ENCODE assay signal across 8 mouse cellular contexts in the genomic region with DNA sequence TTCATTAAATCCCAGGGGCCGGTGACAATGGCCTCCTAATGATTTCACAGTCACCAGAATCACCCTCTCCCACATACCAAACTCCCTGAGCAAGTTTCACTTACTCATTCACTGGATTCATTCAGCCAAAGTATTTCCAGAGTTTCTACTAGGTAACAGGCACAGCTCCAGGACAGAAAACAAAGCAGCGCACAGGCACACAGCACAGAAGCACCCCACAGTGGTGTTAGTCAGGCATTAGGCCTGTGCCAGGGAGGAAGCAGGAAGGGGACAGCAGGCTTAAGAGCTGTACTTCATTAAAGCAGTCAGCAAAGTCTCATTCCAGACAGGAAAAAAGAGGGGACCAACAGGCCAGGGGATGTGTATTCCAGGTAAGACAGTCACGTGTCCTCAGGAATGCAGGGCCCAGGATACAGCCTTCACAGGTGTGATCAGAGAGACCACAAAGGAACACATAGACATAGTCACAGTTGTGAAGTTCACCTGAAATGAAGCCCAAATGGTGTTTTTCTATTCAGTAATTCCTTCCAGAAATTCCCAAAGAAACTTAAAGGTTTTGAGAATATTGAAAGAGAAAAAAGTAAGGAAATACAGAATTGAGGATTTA.
DNase-seq lines count a peak whose midpoint lies in the region; ATAC-seq and TF ChIP-seq lines count a peak whose summit lies in the region.

No protein-coding gene starts in this region.

- no peak overlapping the region for H3K4me3 ChIP-seq in embryonic facial prominence, embryonic 12.5 days
- no peak overlapping the region for H3K4me3 ChIP-seq in heart, embryonic 13.5 days
- H3K4me3 ChIP-seq in lung, embryonic 14.5 days (ENCODE audit: low read depth, low read length), result peak overlapping the region; percentile 10; the same call in 1 of the 2 replicates

- peak overlapping the region; percentile 15; the same call in 1 of the 2 replicates for H3K9ac ChIP-seq in embryonic facial prominence, embryonic 12.5 days
- H3K9ac ChIP-seq in heart, embryonic 13.5 days, result peak overlapping the region; percentile 8; the same call in 1 of the 2 replicates
- no peak overlapping the region for H3K9ac ChIP-seq in lung, embryonic 14.5 days

- no peaks in the 10 kb centered on the region for H3K9me3 ChIP-seq in embryonic facial prominence, embryonic 12.5 days
- no peaks in the 10 kb centered on the region for H3K9me3 ChIP-seq in heart, embryonic 13.5 days
- no peaks in the 10 kb centered on the region for H3K9me3 ChIP-seq in lung, embryonic 14.5 days (ENCODE audit: low read depth, low read length)

- DNase-seq in ovary, adult 18-20 months (ENCODE audit: low spot score), result peak; percentile 54
- no peak for DNase-seq in ovary, postnatal 36 days (ENCODE audit: low spot score)
- DNase-seq in kidney, postnatal 14 days, result peak; percentile 86
- peak; percentile 55 for DNase-seq in lung, embryonic 14.5 days
- DNase-seq in urinary bladder, postnatal 36 days (ENCODE audit: low spot score in 2 of 2), result no peak
- no peak for DNase-seq in urinary bladder, adult 18-20 months (ENCODE audit: low spot score in 2 of 2)

- TF ChIP-seq CTCF in lung, embryonic 14.5 days (IDR thresholded peaks at IDR 0.05; ENCODE audit: low read depth), result peak; percentile 27

- H3K36me3 ChIP-seq in embryonic facial prominence, embryonic 12.5 days, result no peaks in the 10 kb centered on the region
- H3K36me3 ChIP-seq in heart, embryonic 13.5 days, result 0 out of 2 replicates have a peak, but pooled peaks cover 5% of the 10 kb centered on the region
- H3K36me3 ChIP-seq in lung, embryonic 14.5 days (ENCODE audit: insufficient read depth), result no peaks in the 10 kb centered on the region

- no peak overlapping the region for H3K4me2 ChIP-seq in embryonic facial prominence, embryonic 12.5 days (replicated peaks)
- H3K4me2 ChIP-seq in heart, embryonic 13.5 days, result peak overlapping the region; percentile 7; the same call in 1 of the 2 replicates
- peak overlapping the region; percentile 55 for H3K4me2 ChIP-seq in lung, embryonic 14.5 days

- H3K4me1 ChIP-seq in embryonic facial prominence, embryonic 12.5 days, result peaks cover 45% of the 10 kb centered on the region
- H3K4me1 ChIP-seq in heart, embryonic 13.5 days, result peaks cover 67% of the 10 kb centered on the region
- peaks cover 15% of the 10 kb centered on the region for H3K4me1 ChIP-seq in lung, embryonic 14.5 days (ENCODE audit: insufficient read depth)

- no peak for ATAC-seq in embryonic facial prominence, embryonic 12.5 days (ENCODE audit: insufficient number of reproducible peaks, insufficient read depth, low FRiP score, low TSS enrichment)
- no peak for ATAC-seq in heart, embryonic 13.5 days (ENCODE audit: extremely low read depth, insufficient number of reproducible peaks, low FRiP score, low TSS enrichment)
- ATAC-seq in lung, embryonic 14.5 days (ENCODE audit: insufficient read depth), result peak; percentile 55; the same call in 1 of the 2 replicates

- peak overlapping the region; percentile 63 for H3K27ac ChIP-seq in embryonic facial prominence, embryonic 12.5 days
- H3K27ac ChIP-seq in heart, embryonic 13.5 days (replicated peaks), result peak overlapping the region; percentile 82
- H3K27ac ChIP-seq in lung, embryonic 14.5 days (ENCODE audit: low read depth), result peak overlapping the region; percentile 89

- WGBS in embryonic facial prominence, embryonic 12.5 days, result 12% methylated on average over 3 of the region's 3 CpGs
- WGBS in heart, embryonic 13.5 days, result 33% methylated on average over 3 of the region's 3 CpGs
- WGBS in lung, embryonic 14.5 days, result 41% methylated on average over 3 of the region's 3 CpGs

- no peaks in the 10 kb centered on the region for H3K27me3 ChIP-seq in embryonic facial prominence, embryonic 12.5 days
- no peaks in the 10 kb centered on the region for H3K27me3 ChIP-seq in heart, embryonic 13.5 days (replicated peaks)
- H3K27me3 ChIP-seq in lung, embryonic 14.5 days (ENCODE audit: insufficient read depth, low read length), result no peaks in the 10 kb centered on the region

Comparison
In these comparisons a context has a peak if more than half of its experiments do, and no peak if none do; other contexts are left out.
1. DNase-seq: peak in ovary, adult 18-20 months (single experiment), kidney, postnatal 14 days (single experiment) and lung, embryonic 14.5 days (single experiment); none in ovary, postnatal 36 days (single experiment), urinary bladder, postnatal 36 days (0 of 2) and urinary bladder, adult 18-20 months (0 of 2).
2. Peak in every context shown above with its lines, with median percentiles within 50 percentile points of each other: H3K27ac ChIP-seq.